Mouse (Mus musculus): ENCODE measurements around the gene Rassf5.
A peak's percentile ranks its signal among the peaks of the same experiment; 100 is the strongest.

The Rassf5 gene

GRCm38 (mm10) chr1:131245089-131245856 is at the start of gene Rassf5:
Gene Rassf5 (minus strand): TSS chr1:131245258.
- DNase-seq (ENCODE audit: low spot score): peak; percentile 31

- no peak for DNase-seq (ENCODE audit: low spot score)
Measured at GRCm38 (mm10) chr1:131293922-131294250, 48.8 kb upstream of the Rassf5 start.

DNA sequence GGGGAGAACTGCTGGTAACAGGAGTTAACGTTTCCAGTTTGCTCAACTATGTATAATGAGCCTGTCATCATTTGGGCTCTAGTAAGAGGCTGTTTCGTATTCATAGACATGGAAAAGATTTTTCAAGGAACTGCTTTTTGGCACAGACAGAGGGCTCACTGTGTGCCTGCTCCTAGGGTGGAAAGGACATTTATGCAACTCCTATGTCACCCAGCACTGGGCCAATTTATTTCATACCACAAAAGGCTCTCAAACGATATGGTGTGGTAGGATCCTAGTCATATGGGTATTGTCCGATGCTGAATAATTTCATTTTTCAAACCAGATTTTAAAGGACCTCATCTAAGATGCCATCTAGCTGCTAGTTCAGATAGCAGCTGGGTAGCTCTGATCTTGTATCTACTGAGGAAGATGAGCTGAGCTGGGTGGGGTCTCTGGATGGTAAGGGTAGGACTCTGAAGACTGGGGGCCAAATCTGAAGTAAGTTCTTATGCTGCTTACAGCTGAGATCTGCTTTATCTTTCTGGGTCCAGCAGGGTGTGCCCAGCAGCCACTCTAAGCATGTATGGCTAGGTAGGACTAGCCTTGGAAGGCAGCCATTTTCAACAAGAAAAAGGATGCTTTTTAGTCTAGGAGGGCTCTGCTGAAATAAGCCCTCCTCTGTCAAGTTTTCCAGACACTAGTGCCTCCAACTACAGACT is 48.3 kb upstream of the Rassf5 start:
- no peak for DNase-seq (ENCODE audit: low spot score)

GRCm38 (mm10) chr1:131290648-131291047 is 45.6 kb upstream of the Rassf5 start:
- peak; percentile 35 for DNase-seq (ENCODE audit: low spot score)

- DNase-seq (ENCODE audit: low spot score): no peak
Measured at GRCm38 (mm10) chr1:131288938-131289337, 43.9 kb upstream of the Rassf5 start.

GRCm38 (mm10) chr1:131287267-131287666 is 42.2 kb upstream of the Rassf5 start:
- no peak for DNase-seq (ENCODE audit: low spot score)

DNA sequence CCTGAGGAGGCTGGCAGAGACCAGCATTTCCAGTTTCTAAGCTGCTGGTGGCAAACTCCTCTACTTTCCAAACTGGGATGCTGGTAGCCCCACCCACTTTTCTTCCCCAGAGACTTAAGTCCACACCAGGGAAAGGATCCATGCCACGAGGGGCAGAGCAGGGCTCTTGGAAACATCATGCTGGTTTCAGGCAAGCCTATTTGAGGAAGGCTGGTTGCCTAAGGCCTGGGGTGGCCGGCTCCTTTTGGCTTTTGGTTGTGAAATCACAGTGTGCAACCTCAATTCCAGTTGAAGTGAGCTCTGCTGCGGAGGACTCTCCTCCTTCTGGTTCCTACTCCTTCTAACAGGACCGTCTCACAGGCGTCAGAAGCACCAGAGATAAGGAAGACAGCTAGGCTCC is 41.7 kb upstream of the Rassf5 start:
- DNase-seq (ENCODE audit: low spot score): no peak

GRCm38 (mm10) chr1:131284616-131285015 is 39.6 kb upstream of the Rassf5 start:
- DNase-seq (ENCODE audit: low spot score): no peak

GRCm38 (mm10) chr1:131284167-131284566 is 39.1 kb upstream of the Rassf5 start:
- no peak for DNase-seq (ENCODE audit: low spot score)

GRCm38 (mm10) chr1:131281731-131282130 is 36.7 kb upstream of the Rassf5 start:
- no peak for DNase-seq (ENCODE audit: low spot score)

DNA sequence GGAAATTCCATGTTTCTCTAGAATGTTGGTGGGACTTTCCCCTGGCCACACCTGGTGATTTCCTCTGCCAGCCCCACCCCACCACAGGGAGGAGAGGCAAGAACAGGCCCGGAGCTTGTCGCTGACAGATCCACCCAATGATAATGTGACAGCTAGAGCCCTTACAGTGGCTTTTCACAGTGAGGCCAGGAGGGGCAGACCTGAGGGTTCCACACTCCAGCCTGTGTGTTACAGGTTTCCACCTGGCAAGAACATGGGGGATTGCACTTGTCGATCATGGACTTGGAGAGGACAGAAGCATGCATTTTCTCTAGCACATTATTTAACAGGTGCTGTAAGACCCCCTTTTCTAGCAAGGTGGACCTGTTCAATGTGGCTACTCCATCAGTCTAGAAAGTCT is 35.2 kb upstream of the Rassf5 start:
- no peak for DNase-seq (ENCODE audit: low spot score)

DNA sequence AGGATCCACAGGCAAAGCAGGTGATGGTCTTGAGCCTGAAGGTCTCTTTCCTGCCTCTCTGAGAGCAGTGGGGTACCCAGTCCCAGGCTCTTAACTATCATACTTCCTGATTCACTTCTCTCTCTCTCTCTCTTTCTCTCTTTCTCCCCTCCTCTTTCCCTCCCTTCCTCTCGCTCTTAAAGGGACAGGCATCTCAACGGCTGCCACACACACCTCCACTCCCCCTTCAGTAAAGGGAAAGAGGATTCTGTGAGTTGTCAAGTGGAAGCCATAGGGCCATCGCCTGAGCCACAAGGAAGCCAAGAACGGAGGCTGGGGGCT is 34.4 kb upstream of the Rassf5 start, which contains the start of gene Ikbke:
TSS of gene Ikbke (minus strand) at position 151 of the 321 bp plus-strand sequence.
- no peak for DNase-seq (ENCODE audit: low spot score)

DNA sequence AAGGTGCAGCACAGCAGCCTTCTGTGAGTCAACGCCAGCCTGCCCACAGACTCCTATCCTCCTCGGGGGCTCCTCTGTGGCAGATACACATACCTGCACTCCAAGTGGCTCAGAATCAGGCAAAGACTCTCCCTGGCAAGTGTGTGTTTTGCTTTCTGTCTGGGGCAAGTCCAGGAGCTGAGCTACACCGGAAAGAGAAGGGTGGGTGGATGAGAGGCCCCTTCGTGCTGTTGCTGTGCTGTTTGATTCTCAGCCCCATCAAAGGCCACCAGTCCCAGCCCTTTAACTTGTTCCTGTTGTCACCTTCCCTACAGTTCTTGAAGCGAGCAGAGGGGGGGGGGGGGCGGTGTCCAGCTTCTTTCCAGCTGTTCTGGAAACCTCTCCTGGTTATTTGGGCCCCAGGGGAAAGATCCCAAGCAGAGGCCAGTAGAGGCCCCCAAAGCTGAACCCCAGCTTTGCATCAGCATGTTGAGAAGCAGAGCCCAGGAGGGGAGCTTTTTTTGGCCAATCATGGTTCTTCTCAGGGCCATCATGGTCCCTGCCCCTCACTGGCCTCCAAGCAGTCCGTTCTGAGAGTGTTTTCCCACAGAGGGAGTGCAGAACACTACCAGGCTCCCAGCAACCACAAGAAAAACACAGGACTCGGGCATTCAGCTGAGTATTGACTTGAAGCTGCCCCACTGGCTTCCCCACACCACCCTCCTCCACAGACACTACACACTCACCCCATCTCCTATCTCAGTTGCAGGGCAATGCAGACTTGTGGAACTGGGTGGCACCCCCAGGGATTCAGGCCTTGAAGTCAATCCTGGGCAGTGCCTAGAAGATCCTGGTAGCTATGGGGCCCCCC is 33.8 kb upstream of the Rassf5 start:
- DNase-seq (ENCODE audit: low spot score): no peak

DNA sequence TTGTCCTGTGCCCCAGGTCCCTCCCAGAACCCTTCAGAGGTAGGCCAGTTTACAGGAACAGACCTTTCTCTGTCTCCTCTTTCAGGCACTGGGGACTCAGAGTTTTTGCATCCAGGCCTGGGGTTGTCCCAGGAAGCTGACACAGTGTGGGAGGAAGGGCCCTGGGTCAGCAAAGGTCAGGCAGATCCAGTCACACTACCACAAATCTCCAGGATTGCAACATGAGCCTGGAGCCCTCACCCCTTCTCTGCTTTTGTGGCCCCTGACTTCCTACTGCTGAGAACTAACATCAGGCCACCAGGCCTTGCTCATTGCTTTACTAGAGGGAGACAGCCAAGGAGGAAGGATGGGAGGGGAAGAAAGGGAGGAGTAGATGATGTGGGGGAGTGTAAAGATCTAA is 31.8 kb upstream of the Rassf5 start:
- no peak for DNase-seq (ENCODE audit: low spot score)

DNA sequence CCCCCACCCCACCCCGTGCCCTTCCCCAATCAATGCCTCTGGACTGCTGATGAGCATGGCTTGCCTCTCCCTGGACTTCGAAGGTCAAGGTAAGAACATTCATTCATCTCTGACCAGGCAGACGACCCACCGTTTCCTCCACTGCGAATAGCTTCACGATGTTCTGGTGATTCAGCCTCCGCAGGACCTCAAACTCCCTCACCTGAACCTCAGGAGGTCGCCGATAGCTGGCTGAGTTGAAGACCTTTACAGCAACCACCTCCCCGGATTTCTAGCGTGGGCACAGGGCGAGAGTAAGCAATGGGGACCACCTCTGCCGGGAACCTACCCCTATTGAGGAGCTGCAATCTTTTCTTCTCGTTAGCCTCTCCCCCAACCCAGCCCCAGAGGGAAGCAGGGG is 30.5 kb upstream of the Rassf5 start:
- no peak for DNase-seq (ENCODE audit: low spot score)

- no peak for DNase-seq (ENCODE audit: low spot score)
Measured at GRCm38 (mm10) chr1:131274725-131275539, 29.9 kb upstream of the Rassf5 start.

GRCm38 (mm10) chr1:131269797-131270578 is 24.9 kb upstream of the Rassf5 start:
- peak; percentile 58 for DNase-seq (ENCODE audit: low spot score)

DNA sequence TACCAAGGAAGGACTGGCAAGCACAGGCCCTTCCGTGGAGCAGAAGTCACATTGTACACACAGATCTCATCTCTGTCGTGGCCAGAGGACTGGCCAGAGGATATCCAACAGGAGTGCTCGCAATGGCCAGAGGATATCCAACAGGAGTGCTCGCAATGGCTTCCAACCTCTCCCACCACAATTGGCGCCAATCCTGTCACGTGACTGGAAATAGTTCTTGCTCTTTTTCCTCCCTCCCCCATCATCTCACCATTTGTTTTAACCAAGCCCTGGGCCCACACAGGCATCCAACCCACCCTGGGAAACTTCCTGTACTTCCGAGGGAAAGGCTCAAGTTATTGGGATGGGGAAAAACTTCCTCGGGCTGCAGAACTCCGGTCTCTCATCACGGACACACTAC is 23.7 kb upstream of the Rassf5 start:
- no peak for DNase-seq (ENCODE audit: low spot score)

GRCm38 (mm10) chr1:131263905-131264304 is 18.8 kb upstream of the Rassf5 start:
- no peak for DNase-seq (ENCODE audit: low spot score)

GRCm38 (mm10) chr1:131260309-131260656 is 15.2 kb upstream of the Rassf5 start:
- peak; percentile 36 for DNase-seq (ENCODE audit: low spot score)

DNA sequence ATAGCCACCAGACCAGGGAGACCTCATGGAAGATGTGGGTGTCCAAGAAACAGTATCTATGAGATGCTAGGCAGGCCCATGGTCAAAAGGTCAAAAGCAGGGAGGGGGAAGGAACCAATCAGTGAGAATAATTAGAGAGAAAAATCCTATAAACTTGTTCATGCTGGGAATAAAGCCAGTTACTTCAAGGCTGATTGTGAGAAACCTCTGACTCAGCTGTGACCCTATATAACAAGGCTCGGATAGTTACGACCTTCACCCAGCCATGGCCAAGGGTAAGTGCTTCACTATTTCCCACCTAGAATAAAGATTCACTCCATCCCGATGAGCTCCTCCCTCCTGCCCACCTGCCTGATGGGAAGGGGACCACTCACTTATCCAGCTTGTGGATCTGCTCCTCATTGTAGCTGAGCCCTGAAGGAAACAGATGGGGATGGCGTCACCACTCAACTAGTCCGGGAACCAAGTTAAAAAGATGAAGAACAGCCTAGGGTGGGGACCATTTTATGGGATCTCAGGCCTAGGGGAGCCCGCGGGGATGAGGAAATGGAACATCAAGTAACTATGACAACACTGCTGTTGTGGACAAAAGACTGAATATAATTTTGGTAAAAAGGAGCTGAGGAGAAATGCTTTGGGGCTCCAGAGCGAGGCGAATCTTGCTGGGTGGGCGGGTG is 14.7 kb upstream of the Rassf5 start:
- DNase-seq (ENCODE audit: low spot score): no peak
